Mouse (Mus musculus): ENCODE data around the gene Nod1.

DNA sequence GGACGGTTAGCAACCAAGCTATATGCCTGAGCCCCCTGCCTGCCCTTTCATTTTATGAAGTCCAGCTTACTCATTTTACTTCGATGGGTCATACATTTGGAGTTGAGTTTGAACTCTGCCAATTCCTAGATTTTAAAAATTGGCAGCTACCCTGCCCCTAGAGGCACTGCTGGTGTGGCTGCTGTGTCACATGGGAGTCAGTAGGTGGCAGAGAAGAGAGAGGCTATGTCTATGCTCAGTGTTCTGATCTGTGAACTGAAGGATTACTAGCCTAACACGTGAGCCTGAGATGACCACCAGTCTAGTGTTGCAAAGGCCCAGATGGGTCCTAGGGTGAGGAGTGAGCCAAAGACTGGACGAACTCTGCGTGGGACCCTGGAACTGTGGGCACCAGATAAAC, 2.1 kb upstream of the Nod1 start:
- TF ChIP-seq GATA1 (IDR thresholded peaks at IDR 0.05; ENCODE audit: borderline replicate concordance, low read length) (no peak), FLI1 (IDR thresholded peaks at IDR 0.05; ENCODE audit: low read length) (no peak)

All from megakaryocyte, embryonic 14.5 days (primary cell).